Mouse (Mus musculus): ENCODE measurements around the gene Pank2.
"Not testable (repeated sequence)": the region's sequence is repeated elsewhere in the genome, so short reads cannot be mapped to it uniquely, and the experiment has no call there.

The Pank2 gene

GRCm38 (mm10) chr2:131260544-131261307, 1.6 kb upstream of the Pank2 start:
- DNase-seq (ENCODE audit: low read depth, low spot score), result peak; percentile 56

- DNase-seq (ENCODE audit: low read depth, low spot score), result no peak
Measured at GRCm38 (mm10) chr2:131261481-131262212, 648 bp upstream of the Pank2 start.

GRCm38 (mm10) chr2:131262680-131263670, 680 bp downstream of the Pank2 start:
- peak; percentile 54 for DNase-seq (ENCODE audit: low read depth, low spot score)

- no peak for DNase-seq (ENCODE audit: low read depth, low spot score)
Measured at GRCm38 (mm10) chr2:131264027-131264426, 1.7 kb downstream of the Pank2 start.

GRCm38 (mm10) chr2:131265056-131265455, 2.8 kb downstream of the Pank2 start:
- no peak for DNase-seq (ENCODE audit: low read depth, low spot score)

- DNase-seq (ENCODE audit: low read depth, low spot score), result no peak
Measured at GRCm38 (mm10) chr2:131275493-131275892, 13.2 kb downstream of the Pank2 start.

- no peak for DNase-seq (ENCODE audit: low read depth, low spot score)
Measured at GRCm38 (mm10) chr2:131276722-131277121, 14.4 kb downstream of the Pank2 start.

- DNase-seq (ENCODE audit: low read depth, low spot score), result no peak
Measured at GRCm38 (mm10) chr2:131281596-131281995, 19.3 kb downstream of the Pank2 start.

- no peak for DNase-seq (ENCODE audit: low read depth, low spot score)
Measured at GRCm38 (mm10) chr2:131286276-131286675, 24.0 kb downstream of the Pank2 start.

- DNase-seq (ENCODE audit: low read depth, low spot score), result no peak
Measured at GRCm38 (mm10) chr2:131290669-131291068, 28.4 kb downstream of the Pank2 start.

- no peak for DNase-seq (ENCODE audit: low read depth, low spot score)
Measured at GRCm38 (mm10) chr2:131296746-131297261, 34.5 kb downstream of the Pank2 start.

- DNase-seq (ENCODE audit: low read depth, low spot score), result not testable (repeated sequence)
Measured at GRCm38 (mm10) chr2:131298674-131299073, 36.4 kb downstream of the Pank2 start.

- DNase-seq (ENCODE audit: low read depth, low spot score), result no peak
Measured at GRCm38 (mm10) chr2:131300485-131300884, 38.2 kb downstream of the Pank2 start.

GRCm38 (mm10) chr2:131301635-131302034, 39.3 kb downstream of the Pank2 start:
- no peak for DNase-seq (ENCODE audit: low read depth, low spot score)

- no peak for DNase-seq (ENCODE audit: low read depth, low spot score)
Measured at GRCm38 (mm10) chr2:131304497-131304896, 42.2 kb downstream of the Pank2 start.

- DNase-seq (ENCODE audit: low read depth, low spot score), result not testable (repeated sequence)
Measured at GRCm38 (mm10) chr2:131305226-131305625, 42.9 kb downstream of the Pank2 start.

GRCm38 (mm10) chr2:131307391-131307790, 45.1 kb downstream of the Pank2 start:
- no peak for DNase-seq (ENCODE audit: low read depth, low spot score)

- no peak for DNase-seq (ENCODE audit: low read depth, low spot score)
Measured at GRCm38 (mm10) chr2:131307822-131308221, 45.5 kb downstream of the Pank2 start.

GRCm38 (mm10) chr2:131309296-131309695, 47.0 kb downstream of the Pank2 start:
- no peak for DNase-seq (ENCODE audit: low read depth, low spot score)

- no peak for DNase-seq (ENCODE audit: low read depth, low spot score)
Measured at GRCm38 (mm10) chr2:131316167-131316566, 53.9 kb downstream of the Pank2 start.

- no peak for DNase-seq (ENCODE audit: low read depth, low spot score)
Measured at GRCm38 (mm10) chr2:131319401-131319800, 57.1 kb downstream of the Pank2 start.

Measured in c-Kit-negative CD71-positive TER-119-positive erythroid progenitor cells, embryonic 14.5 days (primary cell).